Mouse (Mus musculus): ENCODE measurements around the gene Clec4e. TPM values are rescaled to one million over a fixed set of nuclear protein-coding genes. Genes with fewer than 3 reads are reported as not detected.
"Not testable (repeated sequence)": the region's sequence is repeated elsewhere in the genome, so short reads cannot be mapped to it uniquely, and the experiment has no call there.

Clec4e gene
- polyA plus RNA-seq, 1 experiment from 2014 or later: not detected

- H3K36me3 ChIP-seq (ENCODE audit: control insufficient read depth, insufficient read depth, low read length); ATAC-seq (replicated peaks; ENCODE audit: low FRiP score); DNase-seq (ENCODE audit: low spot score); H3K27ac ChIP-seq (ENCODE audit: low read depth, low read length); H3K4me3 ChIP-seq (ENCODE audit: low read depth, low read length); H3K9ac ChIP-seq (ENCODE audit: low read length); H3K4me1 ChIP-seq (replicated peaks; ENCODE audit: control insufficient read depth, insufficient read depth, low read length); H3K9me3 ChIP-seq (ENCODE audit: control insufficient read depth, low read length); H3K27me3 ChIP-seq (ENCODE audit: control insufficient read depth, insufficient read depth, low read length); H3K4me2 ChIP-seq (ENCODE audit: low read depth, low read length, severe bottlenecking): not testable (repeated sequence)
- 87% methylated on average over 2 of the region's 2 CpGs for WGBS
Observed at GRCm38 (mm10) chr6:123248862-123249261, 40.8 kb downstream of the Clec4e start.

GRCm38 (mm10) chr6:123244201-123244600 lies 45.5 kb downstream of the Clec4e start:
- whole genome bisulfite sequencing: 89% methylated on average over 5 of the region's 5 CpGs
- Histone ChIP-seq H3K36me3 (ENCODE audit: control insufficient read depth, insufficient read depth, low read length) (no peaks in the 10 kb centered on the region), H3K4me1 (replicated peaks; ENCODE audit: control insufficient read depth, insufficient read depth, low read length) (no peaks in the 10 kb centered on the region), H3K4me3 (ENCODE audit: low read depth, low read length) (no peak overlapping the region), H3K9me3 (ENCODE audit: control insufficient read depth, low read length) (no peaks in the 10 kb centered on the region), H3K4me2 (ENCODE audit: low read depth, low read length, severe bottlenecking) (no peak overlapping the region), H3K9ac (ENCODE audit: low read length) (no peak overlapping the region), H3K27me3 (ENCODE audit: control insufficient read depth, insufficient read depth, low read length) (no peaks in the 10 kb centered on the region), H3K27ac (ENCODE audit: low read depth, low read length) (no peak overlapping the region)
- DNase-seq (ENCODE audit: low spot score) (no peak), ATAC-seq (replicated peaks; ENCODE audit: low FRiP score) (no peak)

GRCm38 (mm10) chr6:123237582-123237981 lies 52.1 kb downstream of the Clec4e start:
- Histone ChIP-seq H3K27ac (ENCODE audit: low read depth, low read length) (no peak overlapping the region), H3K27me3 (ENCODE audit: control insufficient read depth, insufficient read depth, low read length) (no peaks in the 10 kb centered on the region), H3K9ac (ENCODE audit: low read length) (no peak overlapping the region), H3K36me3 (ENCODE audit: control insufficient read depth, insufficient read depth, low read length) (no peaks in the 10 kb centered on the region), H3K9me3 (ENCODE audit: control insufficient read depth, low read length) (no peaks in the 10 kb centered on the region), H3K4me3 (ENCODE audit: low read depth, low read length) (no peak overlapping the region), H3K4me2 (ENCODE audit: low read depth, low read length, severe bottlenecking) (no peak overlapping the region), H3K4me1 (replicated peaks; ENCODE audit: control insufficient read depth, insufficient read depth, low read length) (no peaks in the 10 kb centered on the region)
- DNase-seq (ENCODE audit: low spot score): no peak
- ATAC-seq (replicated peaks; ENCODE audit: low FRiP score): no peak

Other genes starting within 250 kb of the Clec4e start
- gene Clec4b1, start 239.9 kb downstream of the Clec4e start, polyA plus RNA-seq (2014; fragmentation: Nextera tagmentation; extraction: Ambion mirVana): not detected in 2 replicates
- gene Clec4a2, start 183.4 kb downstream of the Clec4e start, polyA plus RNA-seq (2014; fragmentation: Nextera tagmentation; extraction: Ambion mirVana): 0.49 and 1.3 TPM in 2 replicates
- not detected in 2 replicates for gene Clec4b2, start 117.0 kb downstream of the Clec4e start, polyA plus RNA-seq (2014; fragmentation: Nextera tagmentation; extraction: Ambion mirVana)
- 0.23 TPM in 1 of 2 replicates, not detected in the other for gene Clec4n, start 60.0 kb downstream of the Clec4e start, polyA plus RNA-seq (2014; fragmentation: Nextera tagmentation; extraction: Ambion mirVana)
- gene Clec4d, start 27.8 kb downstream of the Clec4e start, polyA plus RNA-seq (2014; fragmentation: Nextera tagmentation; extraction: Ambion mirVana): not detected in 2 replicates
- gene Vmn2r19, start 18.5 kb upstream of the Clec4e start, polyA plus RNA-seq (2014; fragmentation: Nextera tagmentation; extraction: Ambion mirVana): not detected in 2 replicates
- gene Vmn2r20, start 128.2 kb upstream of the Clec4e start, polyA plus RNA-seq (2014; fragmentation: Nextera tagmentation; extraction: Ambion mirVana): not detected in 2 replicates
- not detected in 2 replicates for gene Vmn2r21, start 243.5 kb upstream of the Clec4e start, polyA plus RNA-seq (2014; fragmentation: Nextera tagmentation; extraction: Ambion mirVana)

Data from forebrain, embryonic 11.5 days (tissue).